Mouse (Mus musculus) v-Abl transformed pro-B cells (cell line): ENCODE measurements around the gene Gpr62.

ENCODE experiments used
- in situ Hi-C, 2 experiments: fragments of 400-800 bp; cut with MboI; formaldehyde crosslinking; loops; one replicate each; pipeline ENCODE4 v1.15.1; 2025; ENCODE audit not compliant: unreplicated experiment in 2 of 2

The Gpr62 gene

GRCm38 (mm10) chr9:106460401-106461025 lies 5.2 kb downstream of the Gpr62 start:
- in situ Hi-C loops: loop anchor here in 1 of 2 experiments (25.0 kb wide), 1 partner anchor 623 kb away; the partner anchor contains the start of gene Col6a6

GRCm38 (mm10) chr9:106459946-106460345 lies 5.8 kb downstream of the Gpr62 start:
- in situ Hi-C loops: loop anchor here in 1 of 2 experiments (25.0 kb wide), 1 partner anchor 623 kb away; the partner anchor contains the start of gene Col6a6

GRCm38 (mm10) chr9:106457920-106458319 lies 7.8 kb downstream of the Gpr62 start:
- in situ Hi-C loops: loop anchor here in 1 of 2 experiments (25.0 kb wide), 1 partner anchor 621 kb away; the partner anchor contains the start of gene Col6a6

- in situ Hi-C loops: loop anchor here in 1 of 2 experiments (25.0 kb wide), 1 partner anchor 620 kb away; the partner anchor contains the start of gene Col6a6
These were observed 8.6 kb downstream of the Gpr62 start for GRCm38 (mm10) chr9:106457163-106457559.

GRCm38 (mm10) chr9:106456325-106457162 lies 9.2 kb downstream of the Gpr62 start:
- in situ Hi-C loops: loop anchor here in 1 of 2 experiments (25.0 kb wide), 1 partner anchor 619 kb away; the partner anchor contains the start of gene Col6a6

- in situ Hi-C loops: loop anchor here in 1 of 2 experiments (25.0 kb wide), 1 partner anchor 618 kb away; the partner anchor contains the start of gene Col6a6
These were observed 10.7 kb downstream of the Gpr62 start for GRCm38 (mm10) chr9:106454888-106455681.

GRCm38 (mm10) chr9:106454071-106454761 lies 11.5 kb downstream of the Gpr62 start:
- in situ Hi-C loops: loop anchor here in 1 of 2 experiments (25.0 kb wide), 1 partner anchor 617 kb away; the partner anchor contains the start of gene Col6a6

- in situ Hi-C loops: loop anchor here in 1 of 2 experiments (25.0 kb wide), 1 partner anchor 616 kb away; the partner anchor contains the start of gene Col6a6
These were observed 12.3 kb downstream of the Gpr62 start, which contains the start of gene Pcbp4 for GRCm38 (mm10) chr9:106453271-106454070. TSS of gene Pcbp4 (plus strand) at chr9:106453291.

GRCm38 (mm10) chr9:106452821-106453220 lies 12.9 kb downstream of the Gpr62 start:
- in situ Hi-C loops: loop anchor here in 1 of 2 experiments (25.0 kb wide), 1 partner anchor 616 kb away; the partner anchor contains the start of gene Col6a6

- in situ Hi-C loops: loop anchor here in 1 of 2 experiments (25.0 kb wide), 1 partner anchor 615 kb away; the partner anchor contains the start of gene Col6a6
These were observed 13.4 kb downstream of the Gpr62 start for GRCm38 (mm10) chr9:106452351-106452750.

- in situ Hi-C loops: loop anchor here in 1 of 2 experiments (25.0 kb wide), 1 partner anchor 615 kb away; the partner anchor contains the start of gene Col6a6
These were observed 13.8 kb downstream of the Gpr62 start for GRCm38 (mm10) chr9:106451899-106452298.

- in situ Hi-C loops: loop anchor here in 1 of 2 experiments (25.0 kb wide), 1 partner anchor 614 kb away; the partner anchor contains the start of gene Col6a6
These were observed 14.4 kb downstream of the Gpr62 start for GRCm38 (mm10) chr9:106451298-106451697.

GRCm38 (mm10) chr9:106450661-106451060 lies 15.1 kb downstream of the Gpr62 start:
- in situ Hi-C loops: loop anchor here in 1 of 2 experiments (25.0 kb wide), 1 partner anchor 613 kb away; the partner anchor contains the start of gene Col6a6

- in situ Hi-C loops: loop anchor here (25.0 kb wide), 3 partner anchors 288 to 638 kb away; partner anchors contain the start of genes Glyctk (in 2 of the 2), Wdr82 (in 2 of the 2) and Col6a6 (in 1 of the 2)
These were observed 15.8 kb downstream of the Gpr62 start for GRCm38 (mm10) chr9:106449947-106450346.

- in situ Hi-C loops: loop anchor here (25.0 kb wide), 2 partner anchors 286 to 636 kb away; partner anchors contain the start of genes Glyctk (in 2 of the 2) and Wdr82 (in 2 of the 2)
These were observed 17.2 kb downstream of the Gpr62 start for GRCm38 (mm10) chr9:106448498-106449031.

- in situ Hi-C loops: loop anchor here (25.0 kb wide), 2 partner anchors 286 to 636 kb away; partner anchors contain the start of genes Glyctk (in 2 of the 2) and Wdr82 (in 2 of the 2)
These were observed 17.8 kb downstream of the Gpr62 start for GRCm38 (mm10) chr9:106447951-106448350.

GRCm38 (mm10) chr9:106447348-106447747 lies 18.4 kb downstream of the Gpr62 start, which contains the start of the genes Abhd14b and Abhd14a:
TSS of gene Abhd14b (plus strand) at chr9:106447459.
TSS of gene Abhd14a (minus strand) at chr9:106447678.
- in situ Hi-C loops: loop anchor here (25.0 kb wide), 2 partner anchors 285 to 635 kb away; partner anchors contain the start of genes Glyctk (in 2 of the 2) and Wdr82 (in 2 of the 2)
